Mouse (Mus musculus): Measurements from ENCODE around the gene Supt20.

Supt20 gene

GRCm38 (mm10) chr3:54692202-54693055, at the start of gene Supt20:
TSS of gene Supt20 (plus strand) at chr3:54692807.
- in situ Hi-C loops (cut with MseI, MboI): no loop called here

DNA sequence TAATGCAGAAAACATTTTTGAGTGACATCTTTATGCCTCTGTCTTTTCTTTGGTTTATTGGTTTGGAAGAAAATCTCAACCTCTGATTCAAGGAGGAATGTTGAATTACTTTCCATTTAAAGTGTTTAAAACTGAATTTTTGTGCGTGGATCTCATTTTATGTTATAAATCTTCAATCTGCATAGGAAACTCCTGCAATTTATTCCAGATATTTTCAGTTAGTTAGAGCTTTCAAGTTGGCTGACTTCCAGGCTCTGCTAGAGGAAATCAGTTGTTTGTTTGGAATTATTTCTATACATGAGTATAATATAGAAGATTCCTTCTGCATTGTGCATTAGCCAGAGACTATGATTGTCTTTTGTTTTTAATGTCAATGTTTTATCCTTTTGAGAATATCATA, 49.8 kb upstream of the Supt20 start:
- in situ Hi-C loops (cut with MseI, MboI): no loop called here

GRCm38 (mm10) chr3:54647583-54647982, 45.0 kb upstream of the Supt20 start:
- in situ Hi-C loops (cut with MseI, MboI): no loop called here

- in situ Hi-C loops (cut with MseI, MboI): no loop called here
Observed at GRCm38 (mm10) chr3:54651576-54651975, 41.0 kb upstream of the Supt20 start.

- in situ Hi-C loops (cut with MseI, MboI): no loop called here
Observed at GRCm38 (mm10) chr3:54654169-54654568, 38.4 kb upstream of the Supt20 start.

- in situ Hi-C loops (cut with MseI, MboI): no loop called here
Observed at GRCm38 (mm10) chr3:54657090-54657489, 35.5 kb upstream of the Supt20 start.

DNA sequence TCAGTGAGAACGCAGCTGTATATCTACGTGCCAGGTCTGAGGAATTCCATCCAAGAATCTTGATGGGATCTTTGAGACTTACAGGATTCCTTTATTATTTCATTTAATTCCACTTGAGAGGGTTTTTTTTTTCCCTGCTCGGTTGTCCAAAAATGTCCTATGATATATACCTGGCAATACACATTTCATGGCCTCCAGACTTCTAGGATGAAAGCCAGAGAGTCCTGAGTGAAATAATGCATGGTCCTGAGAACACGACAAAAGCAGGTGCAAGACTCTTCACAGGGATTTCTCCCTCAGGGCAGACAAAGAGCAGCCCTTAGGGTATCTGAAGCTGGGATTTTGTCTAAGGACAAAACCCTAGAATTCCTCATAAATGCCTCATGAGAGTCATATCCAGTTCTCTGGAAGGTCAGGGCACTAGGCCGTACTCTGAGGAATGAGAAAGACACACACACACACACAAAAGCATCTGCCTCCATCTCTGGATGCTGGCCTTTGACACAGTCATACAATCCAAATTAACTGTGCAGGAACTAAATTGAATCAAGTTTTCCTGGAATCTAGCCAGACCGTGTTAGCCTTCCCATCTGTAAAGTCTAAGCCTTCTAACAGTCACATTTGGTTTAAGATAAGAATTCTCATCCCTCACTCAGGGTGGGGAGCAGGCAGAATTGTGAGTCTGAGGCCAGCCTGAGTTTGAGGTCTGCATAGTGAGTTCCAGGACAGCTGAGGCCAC, 34.5 kb upstream of the Supt20 start:
- in situ Hi-C loops (cut with MseI, MboI): no loop called here

DNA sequence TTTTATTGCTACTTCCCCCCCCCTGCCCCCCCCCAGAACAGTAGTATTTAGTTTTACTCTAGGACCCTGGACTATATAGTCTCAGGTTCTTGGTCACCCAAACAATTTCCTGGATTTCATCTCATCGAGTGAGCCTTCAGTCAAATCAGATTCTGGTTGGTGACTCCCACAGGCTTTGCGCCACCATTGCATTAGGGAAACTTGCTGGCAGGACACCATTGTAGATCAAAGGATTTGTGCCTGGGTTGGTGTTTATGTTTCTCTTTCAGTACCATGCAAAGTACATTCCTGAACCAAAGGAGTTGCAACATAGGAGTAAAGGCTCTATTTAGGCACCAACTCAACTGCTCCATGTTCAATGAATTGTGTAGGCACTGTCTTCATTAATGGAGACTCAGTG, 32.9 kb upstream of the Supt20 start:
- in situ Hi-C loops (cut with MseI, MboI): no loop called here

- in situ Hi-C loops (cut with MseI, MboI): no loop called here
Observed at GRCm38 (mm10) chr3:54662411-54662810, 30.2 kb upstream of the Supt20 start.

- in situ Hi-C loops (cut with MseI, MboI): no loop called here
Observed at GRCm38 (mm10) chr3:54668141-54668540, 24.5 kb upstream of the Supt20 start.

DNA sequence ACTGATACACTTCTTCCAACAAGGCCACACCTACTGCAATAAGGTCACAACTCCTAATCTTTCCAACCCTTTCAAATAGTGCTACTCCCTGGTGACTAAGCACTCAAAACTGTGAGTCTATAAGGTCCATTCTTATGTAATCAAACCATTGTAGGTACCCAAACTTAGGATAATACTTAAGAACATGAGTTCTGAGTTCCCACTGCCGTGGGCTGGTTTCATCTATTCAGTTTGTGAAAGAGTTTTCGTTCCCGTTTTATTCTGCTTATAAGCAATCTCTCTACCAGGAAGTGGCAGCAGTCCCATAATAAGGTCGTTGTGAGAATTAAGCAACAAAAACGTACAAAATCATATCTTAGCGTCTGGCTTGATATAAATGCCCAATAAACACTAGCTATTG, 23.9 kb upstream of the Supt20 start:
- in situ Hi-C loops (cut with MseI, MboI): no loop called here

GRCm38 (mm10) chr3:54669559-54669958, 23.0 kb upstream of the Supt20 start:
- in situ Hi-C loops (cut with MseI, MboI): no loop called here

DNA sequence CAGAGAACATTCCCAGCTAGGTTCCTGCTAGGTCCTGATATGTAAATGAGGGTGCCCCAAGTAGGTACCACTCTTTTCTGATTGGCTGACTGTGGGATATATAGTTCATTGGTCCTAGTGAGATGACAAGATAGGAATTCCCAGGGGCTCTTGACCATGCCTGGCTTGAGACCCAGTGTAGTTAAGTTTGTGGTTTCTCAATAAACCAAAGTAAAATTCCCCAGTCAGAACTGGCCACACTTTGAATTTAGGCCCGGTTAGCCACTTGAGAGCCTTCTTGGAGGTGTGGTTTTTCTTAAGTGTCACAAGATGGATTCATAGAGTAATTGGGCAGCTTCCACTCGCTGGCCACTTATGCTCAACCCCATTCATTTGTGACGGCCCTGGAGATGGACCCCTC, 20.5 kb upstream of the Supt20 start:
- in situ Hi-C loops (cut with MseI, MboI): no loop called here

DNA sequence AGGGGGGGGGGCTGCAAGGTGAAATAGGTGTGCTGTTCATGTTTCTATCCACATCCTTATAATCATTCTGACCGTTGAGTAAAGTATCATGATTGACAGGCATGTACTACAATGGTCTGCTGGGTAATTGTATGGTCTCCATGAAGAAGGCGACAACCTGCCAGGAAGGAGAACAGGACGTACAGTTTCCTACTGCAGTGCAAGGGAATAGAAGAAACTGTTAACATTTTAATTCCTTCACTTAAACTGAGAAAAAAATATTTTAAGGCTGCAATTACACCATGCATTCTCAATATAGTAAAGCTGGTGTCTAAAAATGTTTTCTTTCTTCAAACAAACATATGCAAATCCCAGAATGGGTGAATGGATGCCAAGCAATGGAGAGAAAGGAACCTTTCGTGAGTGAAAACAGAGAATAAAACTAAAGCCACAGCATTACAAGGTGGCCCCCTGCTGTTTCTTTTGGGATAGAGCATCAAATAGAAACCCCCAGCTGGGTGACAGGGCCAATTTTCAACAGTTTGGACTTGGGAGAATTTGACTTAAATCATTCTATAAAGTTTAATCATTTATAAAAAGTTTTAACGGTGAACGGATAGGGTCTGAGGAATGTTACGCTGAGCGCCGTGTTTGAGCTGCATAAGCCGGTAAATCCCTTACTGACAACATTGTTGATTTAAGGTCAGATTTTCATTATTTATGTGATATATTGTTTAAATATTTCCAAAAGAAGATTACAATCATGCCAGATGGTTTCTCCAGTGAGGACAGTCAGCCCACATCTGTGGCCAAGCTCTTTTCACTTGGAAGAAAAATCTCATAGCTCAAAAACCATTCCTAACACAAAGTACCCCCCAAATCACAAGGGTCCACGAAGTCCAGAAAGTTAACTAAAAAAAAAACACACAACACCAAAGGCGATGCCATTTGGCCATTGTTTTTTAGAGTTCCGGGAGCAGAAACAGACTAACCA, 19.8 kb upstream of the Supt20 start:
- in situ Hi-C loops (cut with MseI, MboI): no loop called here

DNA sequence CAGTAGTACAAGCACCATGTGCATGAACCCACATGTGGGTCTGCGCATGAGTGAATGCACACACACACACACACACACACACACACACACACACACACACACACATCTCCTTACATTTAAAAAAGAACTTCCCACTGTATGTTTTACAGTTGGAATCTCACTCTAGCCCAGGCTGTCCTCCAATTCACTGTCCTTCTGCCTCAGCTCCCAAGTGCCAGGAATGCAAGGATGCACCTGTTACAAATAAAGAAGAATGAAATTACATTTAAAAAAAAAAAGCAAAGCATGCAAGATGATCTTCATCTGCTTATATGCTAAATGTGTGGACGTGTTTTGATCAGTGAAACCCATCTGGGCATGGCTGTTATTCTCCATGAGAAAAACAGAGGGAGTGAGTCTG, 15.8 kb upstream of the Supt20 start:
- in situ Hi-C loops (cut with MseI, MboI): no loop called here

DNA sequence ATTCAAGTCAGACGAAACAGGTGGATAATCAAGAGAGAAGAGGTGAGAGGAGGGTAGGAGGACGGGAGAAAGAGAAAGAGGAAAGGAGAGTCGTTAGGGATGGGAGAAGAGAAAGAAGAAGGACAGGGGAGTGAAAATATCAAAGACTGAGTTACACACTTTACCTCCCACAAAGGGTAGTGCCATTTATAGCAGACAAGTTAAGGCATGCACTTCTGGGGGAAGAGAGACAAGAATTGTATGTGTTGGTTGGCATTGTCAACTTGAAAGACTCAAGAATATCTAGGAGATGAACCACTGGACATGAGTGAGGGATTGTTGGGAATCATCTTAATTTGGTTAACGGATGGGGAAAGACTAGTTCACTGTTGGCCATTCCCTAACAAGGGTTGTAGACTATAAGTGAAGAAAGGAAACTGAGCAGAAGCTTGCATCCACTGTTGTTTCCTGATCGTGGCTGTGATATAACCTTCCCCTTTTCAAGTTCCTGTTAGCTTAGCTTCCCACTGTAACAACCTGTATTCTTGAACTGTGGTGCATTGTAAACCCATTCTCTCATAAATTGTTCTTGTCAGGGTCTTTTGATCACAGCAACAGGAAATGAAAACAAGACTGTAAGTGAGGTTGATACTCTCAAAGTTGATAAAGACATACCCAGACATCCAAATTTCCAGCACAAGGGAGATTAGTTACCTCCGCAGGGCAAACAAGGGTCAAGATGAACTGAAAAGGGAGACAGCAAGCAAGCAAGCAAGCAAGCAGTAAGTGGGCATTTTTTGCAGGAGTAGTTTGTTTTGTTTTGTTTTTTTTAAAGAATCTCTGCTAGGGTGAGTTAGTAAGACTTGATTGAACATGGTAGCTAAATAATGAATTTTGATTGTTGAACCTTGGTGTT, 11.1 kb upstream of the Supt20 start:
- in situ Hi-C loops (cut with MseI, MboI): loop anchor here (10.0 kb wide), 1 partner anchor 327 kb away; no protein-coding TSS in a partner anchor

- in situ Hi-C loops (cut with MseI, MboI): loop anchor here (10.0 kb wide), 1 partner anchor 330 kb away; no protein-coding TSS in a partner anchor
Observed at GRCm38 (mm10) chr3:54685202-54685601, 7.4 kb upstream of the Supt20 start.

- in situ Hi-C loops (cut with MseI, MboI): loop anchor here (10.0 kb wide), 1 partner anchor 332 kb away; no protein-coding TSS in a partner anchor
Observed at GRCm38 (mm10) chr3:54687245-54687644, 5.4 kb upstream of the Supt20 start.

- in situ Hi-C loops (cut with MseI, MboI): loop anchor here (10.0 kb wide), 1 partner anchor 334 kb away; no protein-coding TSS in a partner anchor
Observed at GRCm38 (mm10) chr3:54689091-54689490, 3.5 kb upstream of the Supt20 start.

DNA sequence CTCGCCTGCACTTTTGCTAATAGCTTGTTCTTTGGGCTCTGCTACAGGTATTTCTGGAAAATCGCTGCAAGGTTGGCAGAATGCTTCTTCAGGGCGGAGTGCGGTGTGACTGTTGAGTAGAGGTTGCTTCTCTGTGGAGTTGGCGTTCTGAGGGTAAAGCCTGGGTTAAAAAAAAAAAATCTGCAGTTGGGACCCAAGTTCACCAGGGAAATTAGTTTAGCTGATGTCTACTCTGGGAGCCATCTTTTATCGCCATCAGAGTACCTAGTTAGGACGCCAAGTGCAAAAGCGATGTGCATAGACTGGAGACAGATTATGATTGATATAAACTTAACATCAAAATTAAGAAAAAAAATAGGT, 429 bp downstream of the Supt20 start:
- in situ Hi-C loops (cut with MseI, MboI): no loop called here
